Mouse (Mus musculus): ENCODE results near the gene Ccser1. TPM values are rescaled to one million over a fixed set of nuclear protein-coding genes. Genes with fewer than 3 reads are reported as not detected.

Gene Ccser1
- polyA plus RNA-seq, 1 experiment from 2014 or later, result 6.1 TPM

- DNase-seq (ENCODE audit: low spot score), result no peak
- Histone ChIP-seq H3K9ac (ENCODE audit: low read depth, low read length) (no peak overlapping the region), H3K9me3 (ENCODE audit: control insufficient read depth, low read length) (no peaks in the 10 kb centered on the region), H3K27ac (replicated peaks; ENCODE audit: low read depth, low read length) (no peak overlapping the region), H3K4me1 (ENCODE audit: control insufficient read depth, insufficient read depth, low read length) (no peaks in the 10 kb centered on the region), H3K27me3 (replicated peaks; ENCODE audit: control insufficient read depth, insufficient read depth, low read length) (no peaks in the 10 kb centered on the region), H3K4me2 (ENCODE audit: low read depth, low read length) (no peak overlapping the region), H3K4me3 (ENCODE audit: low read depth, low read length) (no peak overlapping the region), H3K36me3 (ENCODE audit: control insufficient read depth, insufficient read depth, low read length) (no peaks in the 10 kb centered on the region)
- no peak for ATAC-seq (ENCODE audit: low read depth)
- WGBS, result 61% methylated on average over 3 of the region's 3 CpGs
Observed at GRCm38 (mm10) chr6:62340319-62340718, 1160.2 kb downstream of the Ccser1 start.

- Histone ChIP-seq H3K36me3 (ENCODE audit: control insufficient read depth, insufficient read depth, low read length) (no peaks in the 10 kb centered on the region), H3K9ac (ENCODE audit: low read depth, low read length) (no peak overlapping the region), H3K27ac (replicated peaks; ENCODE audit: low read depth, low read length) (no peak overlapping the region), H3K4me1 (ENCODE audit: control insufficient read depth, insufficient read depth, low read length) (no peaks in the 10 kb centered on the region), H3K27me3 (replicated peaks; ENCODE audit: control insufficient read depth, insufficient read depth, low read length) (no peaks in the 10 kb centered on the region), H3K4me3 (ENCODE audit: low read depth, low read length) (no peak overlapping the region), H3K4me2 (ENCODE audit: low read depth, low read length) (no peak overlapping the region), H3K9me3 (ENCODE audit: control insufficient read depth, low read length) (no peaks in the 10 kb centered on the region)
- WGBS, result 91% methylated on average over 2 of the region's 2 CpGs
- ATAC-seq (ENCODE audit: low read depth) (no peak), DNase-seq (ENCODE audit: low spot score) (no peak)
Observed at GRCm38 (mm10) chr6:62367802-62368201, 1187.7 kb downstream of the Ccser1 start.
